Mouse (Mus musculus) C3H10T1/2 (cell line): ENCODE measurements around the gene Smchd1. TPM values are rescaled to one million over a fixed set of nuclear protein-coding genes. Genes with fewer than 3 reads are reported as not detected.

Experiments used
- polyA plus RNA-seq, 2 experiments: library from polyadenylated mRNA; unstranded; fragments of >200 nt; fragmentation: generic; extraction: Trizol; gene quantifications; one replicate each; pipeline ENCODE4 v1.2.1; 2012; ENCODE audit warnings: missing spikeins in 2 of 2

The Smchd1 gene
- polyA plus RNA-seq, result 1 to 10 TPM; 1.9 to 9.1 TPM

GRCm38 (mm10) chr17:71474762-71475704 lies at the start of gene Smchd1:
Gene Smchd1 (minus strand): TSS chr17:71475343.

GRCm38 (mm10) chr17:71459818-71460217 lies 15.3 kb downstream of the Smchd1 start, which contains the start of gene Gm4707:
Gene Gm4707 (minus strand): TSS chr17:71459918.

GRCm38 (mm10) chr17:71311340-71312171 lies 163.6 kb downstream of the Smchd1 start, which contains the start of gene Emilin2:
Gene Emilin2 (minus strand): TSS chr17:71311978.

Other genes starting within 250 kb of the Smchd1 start
- 10 to 100 TPM in 1 of 2 experiments, 1 to 10 TPM in 1; 5.5 to 25.9 TPM for gene Emilin2, start 163.4 kb downstream of the Smchd1 start, polyA plus RNA-seq
- gene Gm4707, start 15.4 kb downstream of the Smchd1 start, polyA plus RNA-seq, result 1 to 10 TPM in 1 of 2 experiments, under 1 TPM in 1; 0.08 to 1.5 TPM
- 10 to 100 TPM in 1 of 2 experiments, 1 to 10 TPM in 1; 1.5 to 12.9 TPM for gene Ndc80, start 51.5 kb upstream of the Smchd1 start, polyA plus RNA-seq
- under 1 TPM; 0.02 to 0.81 TPM for gene Spdya, start 76.7 kb upstream of the Smchd1 start, polyA plus RNA-seq
- 10 to 100 TPM in 1 of 2 experiments, 1 to 10 TPM in 1; 6.6 to 10.3 TPM for gene Wdr43, start 140.6 kb upstream of the Smchd1 start, polyA plus RNA-seq
- gene Togaram2, start 197.9 kb upstream of the Smchd1 start, polyA plus RNA-seq, result under 1 TPM; 0.05 to 0.25 TPM